Mouse (Mus musculus): Measurements from ENCODE around the gene Ccr2.
"Not testable (repeated sequence)": the region's sequence is repeated elsewhere in the genome, so short reads cannot be mapped to it uniquely, and the experiment has no call there.

Ccr2 gene

DNA sequence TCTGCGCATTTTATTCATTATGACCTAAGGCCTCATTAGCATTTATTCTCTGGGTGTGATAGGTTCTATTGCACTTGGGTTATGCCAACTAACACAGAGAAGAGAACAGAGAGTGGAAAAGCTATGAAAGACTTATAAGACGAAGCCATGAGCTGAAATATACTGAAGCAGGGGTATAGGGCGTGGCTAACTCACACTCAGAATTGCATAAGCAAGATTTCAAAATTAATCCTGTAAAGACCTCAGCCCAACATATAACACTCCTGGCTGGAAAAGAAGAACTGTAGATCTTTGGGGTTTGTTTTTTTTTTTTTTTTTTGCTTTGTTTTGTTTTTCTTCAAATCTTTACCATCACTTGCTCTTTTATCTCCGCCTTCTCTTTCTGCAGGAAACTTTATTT is at the start of gene Ccr2:
Gene Ccr2, plus strand, starts transcription at position 228 of the 400 bp plus-strand sequence.
- DNase-seq: no peak

DNA sequence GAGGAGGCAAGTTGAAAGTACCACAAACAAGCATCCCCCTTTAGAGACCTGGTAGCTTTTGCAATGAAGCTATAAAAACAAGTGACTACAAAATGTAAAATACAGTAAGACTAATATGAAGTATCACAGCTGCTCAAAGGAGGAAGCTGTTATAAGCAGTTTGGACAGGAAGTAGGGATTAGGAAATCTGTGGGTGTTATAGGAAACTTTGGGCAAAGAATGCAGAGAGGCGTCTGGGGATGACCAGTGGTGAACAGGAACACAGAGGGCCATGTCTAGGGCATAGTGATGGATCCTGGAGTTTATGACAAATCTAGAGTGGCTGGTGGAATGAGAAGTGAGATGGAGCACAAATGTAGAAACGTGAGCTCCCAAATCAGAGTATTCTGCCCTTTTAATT is 48.2 kb upstream of the Ccr2 start:
- no peak for DNase-seq

GRCm38 (mm10) chr9:124056158-124056709 is 45.5 kb upstream of the Ccr2 start:
- DNase-seq: no peak

DNA sequence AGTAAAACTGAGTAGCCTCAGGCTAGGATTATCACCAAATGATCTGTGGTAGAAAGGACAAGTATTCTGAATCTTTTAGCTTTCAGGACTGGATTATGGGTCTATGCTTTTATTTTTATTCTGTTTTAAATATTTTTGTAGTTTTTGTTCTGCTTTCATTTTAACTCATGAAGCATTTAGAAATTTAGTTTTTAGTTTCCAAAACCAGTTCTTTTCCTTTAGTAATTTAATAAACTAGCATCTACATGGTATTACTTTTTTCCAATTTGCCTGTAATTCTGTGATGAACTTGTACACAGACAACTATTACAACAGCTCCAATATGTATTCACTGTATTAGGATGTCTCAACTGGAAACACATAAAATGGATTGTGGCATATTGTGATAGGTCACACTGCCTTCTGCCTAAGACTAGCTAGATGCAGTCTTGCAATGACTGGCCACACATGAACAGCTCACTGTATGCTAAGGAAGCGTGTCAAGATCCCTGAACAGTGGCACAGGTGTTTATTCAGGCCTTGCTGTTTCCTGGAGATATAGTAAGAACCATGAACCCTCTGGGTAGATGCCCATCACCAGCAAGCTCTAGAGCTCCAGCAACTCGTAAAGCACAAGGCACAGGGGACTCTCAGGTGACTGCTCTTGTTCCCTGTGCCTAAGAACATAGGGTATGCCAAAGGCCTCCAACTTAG is 41.9 kb upstream of the Ccr2 start:
- no peak for DNase-seq

DNA sequence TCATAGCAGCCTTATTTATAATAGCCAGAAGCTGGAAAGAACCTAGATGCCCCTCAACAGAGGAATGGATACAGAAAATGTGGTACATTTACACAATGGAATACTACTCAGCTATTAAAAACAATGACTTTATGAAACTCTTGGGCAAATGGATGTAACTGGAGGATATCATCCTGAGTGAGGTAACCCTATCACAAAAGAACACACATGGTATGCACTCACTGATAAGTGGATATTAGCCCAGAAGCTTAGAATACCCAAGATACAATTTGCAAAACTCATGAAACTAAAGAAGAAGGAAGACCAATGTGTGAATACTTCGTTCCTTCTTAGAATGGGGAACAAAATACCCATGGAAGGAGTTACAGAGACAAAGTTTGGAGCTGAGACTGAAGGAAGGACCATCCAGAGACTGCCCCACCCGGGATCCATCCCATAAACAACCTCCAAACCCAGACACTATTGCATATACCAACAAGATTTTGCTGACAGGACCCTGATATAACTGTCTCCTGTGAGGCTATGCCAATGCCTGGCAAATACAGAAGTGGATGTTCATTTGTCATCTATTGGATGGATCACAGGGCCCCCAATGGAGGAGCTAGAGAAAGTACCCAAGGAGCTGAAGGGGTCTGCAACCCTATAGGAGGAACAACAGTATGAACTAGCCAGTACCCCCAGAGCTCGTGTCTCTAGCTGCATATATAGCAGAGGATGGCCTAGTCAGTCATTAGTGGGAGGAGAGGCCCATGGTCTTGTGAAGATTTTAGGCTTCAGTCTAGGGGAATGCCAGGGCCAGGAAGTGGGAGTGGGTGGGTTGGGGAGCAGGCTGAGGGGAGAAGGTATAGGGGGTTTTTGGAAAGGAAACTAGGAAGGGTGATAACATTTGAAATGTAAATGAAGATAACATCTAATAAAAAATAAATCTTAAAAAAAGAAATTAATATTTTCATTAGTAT is 40.0 kb upstream of the Ccr2 start:
- not testable (repeated sequence) for DNase-seq

GRCm38 (mm10) chr9:124066572-124067103 is 35.1 kb upstream of the Ccr2 start:
- DNase-seq: no peak

GRCm38 (mm10) chr9:124068098-124069058 is 33.4 kb upstream of the Ccr2 start:
- DNase-seq: no peak

DNA sequence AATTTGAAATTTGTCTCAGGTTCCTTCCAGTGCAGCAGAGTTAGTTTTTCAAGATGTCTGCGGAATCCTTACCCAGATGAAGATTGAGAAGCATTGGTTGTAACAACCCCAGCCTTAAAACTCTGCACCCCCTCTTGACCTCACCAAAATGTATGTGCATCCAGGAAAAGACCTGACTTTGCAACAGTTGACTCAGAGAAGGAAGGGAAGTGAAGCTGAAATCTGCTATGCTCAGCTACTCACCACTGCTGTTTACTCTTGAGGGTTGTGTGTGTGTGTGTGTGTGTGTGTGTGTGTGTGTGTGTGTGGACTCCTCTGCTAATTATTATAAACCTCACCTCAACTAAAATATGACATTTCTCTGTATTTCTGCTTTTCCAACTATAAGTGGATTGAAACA is 30.2 kb upstream of the Ccr2 start:
- no peak for DNase-seq

GRCm38 (mm10) chr9:124079803-124080202 is 21.9 kb upstream of the Ccr2 start:
- DNase-seq: no peak

GRCm38 (mm10) chr9:124080471-124080870 is 21.3 kb upstream of the Ccr2 start:
- DNase-seq: not testable (repeated sequence)

- no peak for DNase-seq
These were observed 11.3 kb upstream of the Ccr2 start for GRCm38 (mm10) chr9:124090441-124090840.

DNA sequence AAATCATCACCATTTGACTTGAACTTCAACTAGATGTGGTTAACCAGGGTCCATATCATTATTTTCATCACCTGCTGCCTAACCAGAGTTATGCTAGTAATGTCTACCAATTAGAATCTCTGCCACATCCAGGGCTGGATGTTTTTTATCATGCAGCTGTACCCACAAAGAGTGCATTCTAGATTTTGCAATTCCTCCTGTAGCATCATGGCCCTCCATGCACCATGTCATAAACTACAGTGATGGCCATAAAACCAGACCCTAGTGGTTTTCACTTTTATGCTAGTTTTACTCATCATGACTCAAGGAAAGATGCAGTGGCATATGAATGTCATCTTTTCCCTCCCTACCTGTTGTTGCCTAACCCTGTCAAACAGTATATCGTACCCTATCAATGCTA is 2.6 kb upstream of the Ccr2 start:
- no peak for DNase-seq

DNA sequence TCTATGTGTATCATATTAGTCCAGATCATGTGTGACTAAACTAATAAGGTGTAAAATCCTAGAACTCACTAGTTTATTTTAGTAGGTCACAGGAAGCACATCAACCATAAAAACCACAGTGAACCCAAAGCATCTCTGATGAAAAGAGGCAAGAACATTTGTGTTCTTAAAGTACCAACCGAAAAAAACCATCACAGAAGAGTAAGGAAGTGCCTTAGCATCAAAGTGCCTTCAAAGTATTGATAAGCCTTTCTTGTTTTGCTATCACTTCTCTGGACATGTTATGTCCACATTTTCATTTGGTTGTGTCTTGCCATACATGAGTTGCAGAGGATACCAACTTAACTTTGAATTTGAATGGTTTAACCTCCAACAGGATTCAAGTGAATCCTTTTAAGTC is 1.4 kb upstream of the Ccr2 start:
- DNase-seq: no peak

GRCm38 (mm10) chr9:124103199-124103598 is 1.4 kb downstream of the Ccr2 start:
- DNase-seq: no peak

DNA sequence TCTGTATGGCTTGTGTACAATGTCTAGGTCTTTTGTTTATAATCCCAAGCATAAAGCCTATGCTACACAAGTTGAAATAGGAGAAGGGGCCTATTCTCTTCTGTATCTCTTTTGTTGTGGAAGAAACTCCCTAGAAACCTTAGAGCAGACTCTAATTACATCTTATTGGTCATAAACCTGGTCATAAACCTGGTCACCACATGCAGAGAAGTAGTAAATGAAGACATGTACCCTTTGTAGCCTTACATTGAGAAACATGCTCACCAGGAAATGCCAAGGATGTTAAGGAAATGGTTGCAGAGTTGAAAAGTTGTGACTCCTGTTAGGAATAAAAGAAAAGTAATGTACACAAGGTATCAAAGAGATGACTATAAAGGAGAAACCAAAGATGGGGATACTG is 3.4 kb downstream of the Ccr2 start:
- no peak for DNase-seq

DNA sequence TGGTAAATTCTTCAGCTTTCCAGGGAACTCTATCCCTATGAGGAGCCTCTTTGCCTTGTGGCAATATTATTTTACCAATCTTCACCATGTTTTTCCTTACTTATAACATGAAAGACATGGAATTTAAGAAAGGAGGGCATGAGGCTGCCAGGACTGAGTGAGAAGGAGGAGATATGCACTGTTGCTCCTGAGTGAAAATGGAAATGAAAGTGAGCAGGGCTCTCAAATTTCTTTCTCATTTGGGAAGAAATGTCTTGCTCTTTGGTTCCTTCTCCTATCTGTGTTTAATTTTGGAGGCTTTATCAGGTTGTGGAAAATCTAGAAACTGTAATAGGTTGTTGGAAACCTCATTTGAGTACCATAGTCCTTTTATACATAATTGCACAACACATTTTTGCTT is 5.5 kb downstream of the Ccr2 start:
- no peak for DNase-seq

- DNase-seq: no peak
These were observed 6.8 kb downstream of the Ccr2 start for GRCm38 (mm10) chr9:124108356-124109127.

DNA sequence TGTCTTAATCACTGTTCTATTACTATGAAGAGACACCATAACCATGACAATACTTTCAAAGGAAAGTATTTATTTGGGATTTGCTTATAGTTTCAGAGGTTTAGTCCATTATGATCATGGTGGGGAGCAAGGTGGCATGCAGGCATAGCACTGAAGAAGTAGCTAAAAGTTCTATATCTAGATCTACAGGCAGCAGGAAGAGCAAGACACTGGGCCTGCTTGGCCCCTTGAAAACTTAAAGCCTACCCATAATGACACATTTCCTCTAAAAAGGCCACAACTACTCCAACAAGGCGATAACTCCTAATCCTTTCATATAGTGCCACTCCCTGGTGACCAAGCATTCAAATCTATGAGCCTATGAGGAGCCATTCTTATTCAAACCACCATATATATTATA is 10.2 kb downstream of the Ccr2 start:
- DNase-seq: no peak

DNA sequence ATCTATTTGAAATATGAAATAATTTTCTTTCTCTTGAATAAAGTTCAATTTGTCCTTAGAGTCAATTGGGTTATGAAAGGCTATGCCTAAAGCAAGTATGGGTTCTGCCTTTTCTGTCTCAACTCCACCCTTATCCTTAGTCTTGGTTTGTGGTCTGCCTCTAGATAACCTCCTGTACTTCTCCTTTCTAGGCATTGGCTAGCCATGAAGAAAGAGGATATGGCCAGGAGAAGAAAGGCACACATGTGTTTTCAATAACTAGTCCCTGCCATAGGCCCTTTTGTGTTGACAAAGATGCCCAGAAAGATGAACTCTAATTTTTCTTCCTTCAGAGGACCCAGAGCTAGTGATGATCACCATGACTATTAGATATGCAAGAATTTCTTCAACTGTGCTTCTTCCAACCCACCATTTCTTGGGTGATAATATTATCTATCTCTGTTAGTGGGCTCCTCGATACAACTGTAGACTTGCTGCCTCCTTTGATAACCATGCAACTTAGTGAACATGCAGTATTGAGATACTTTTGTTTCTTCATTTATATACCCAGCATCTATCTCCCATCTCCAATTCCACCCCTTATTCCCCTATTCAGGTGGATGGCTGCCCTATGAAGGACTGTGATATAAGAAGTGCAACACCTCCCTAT is 11.0 kb downstream of the Ccr2 start:
- DNase-seq: no peak

GRCm38 (mm10) chr9:124113777-124114176 is 12.0 kb downstream of the Ccr2 start:
- DNase-seq: no peak

GRCm38 (mm10) chr9:124118489-124118888 is 16.7 kb downstream of the Ccr2 start:
- no peak for DNase-seq
